Mouse (Mus musculus) kidney, postnatal 0 days (tissue): ENCODE data around the gene Cdc42bpa. TPM values are rescaled to one million over a fixed set of nuclear protein-coding genes. Genes with fewer than 3 reads are reported as not detected.

Experiments used
- ATAC-seq: fragments of 200-750 bp; cut with Nextera tagmentation; replicated peaks from 2 replicates; pipeline ENCODE4 v1.8.0; 2017; ENCODE audit warnings: low read depth, moderate number of reproducible peaks, moderate TSS enrichment, moderate library complexity; ENCODE audit not compliant: low FRiP score
- DNase-seq: peaks from one replicate; pipeline ENCODE4 v3.0.0-alpha.2; 2016; ENCODE audit warnings: low spot score
- H3K27ac ChIP-seq: fragments of 300-500 bp; sonication (generic); 2 replicates; pipeline ENCODE4 v1.5.1; 2014; ENCODE audit warnings: mild to moderate bottlenecking
- H3K27me3 ChIP-seq: fragments of 300-500 bp; sonication (generic); 2 replicates; pipeline ENCODE4 v1.6.1; 2014; ENCODE audit warnings: low read length, mixed read lengths; ENCODE audit not compliant: insufficient read depth
- H3K36me3 ChIP-seq: fragments of 300-500 bp; sonication (generic); 2 replicates; pipeline ENCODE4 v1.6.1; 2014; ENCODE audit warnings: low read length, mixed read lengths; ENCODE audit not compliant: insufficient read depth
- H3K4me1 ChIP-seq: fragments of 300-500 bp; sonication (generic); replicated peaks from 2 replicates; pipeline ENCODE4 v1.6.1; 2014; ENCODE audit warnings: antibody characterized with exemption, low read length, mixed read lengths; ENCODE audit not compliant: insufficient read depth
- H3K4me2 ChIP-seq: fragments of 300-500 bp; sonication (generic); 2 replicates; pipeline ENCODE4 v1.6.1; 2014; ENCODE audit warnings: mild to moderate bottlenecking, low read length, moderate library complexity, mixed read lengths
- H3K4me3 ChIP-seq: fragments of 300-500 bp; sonication (generic); replicated peaks from 2 replicates; pipeline ENCODE4 v1.5.1; 2014; ENCODE audit warnings: low read depth, low read length
- H3K9ac ChIP-seq: fragments of 300-500 bp; sonication (generic); 2 replicates; pipeline ENCODE4 v1.6.1; 2014; ENCODE audit warnings: low read depth, low read length
- H3K9me3 ChIP-seq: fragments of 300-500 bp; sonication (generic); replicated peaks from 2 replicates; pipeline ENCODE4 v1.6.1; 2016; ENCODE audit warnings: low read length, inconsistent platforms, mixed read lengths
- CTCF ChIP-seq: IDR thresholded peaks from 2 replicates; pipeline ENCODE4 v1.5.1; 2016; ENCODE audit warnings: antibody characterized with exemption, low read depth, mild to moderate bottlenecking, moderate library complexity
- WGBS: fragments of 180-500 bp; shearing (Covaris S2); extraction: QIAGEN DNeasy Blood & Tissue Kit; methylation state at CpG from one replicate; pipeline ENCODE4 v1.1.7; 2014; 5-methylcytosine and 5-hydroxymethylcytosine counted together
- polyA plus RNA-seq: library from polyadenylated mRNA; unstranded; fragments of >200 nt; fragmentation: Nextera tagmentation; extraction: Ambion mirVana; gene quantifications from 2 replicates; pipeline ENCODE4 v1.2.1, GENCODE M21; 2015

The Cdc42bpa gene
- polyA plus RNA-seq, 1 experiment from 2014 or later = 15.8 TPM

- H3K4me1 ChIP-seq = peaks cover 2% of the 10 kb centered on the region; the same call in 1 of the 2 replicates
- no peak for TF ChIP-seq CTCF
- H3K36me3 ChIP-seq = no peaks in the 10 kb centered on the region
- 50% methylated on average over 3 of the region's 3 CpGs for WGBS
- peak overlapping the region; percentile 36; the same call in 1 of the 2 replicates for H3K27ac ChIP-seq
- DNase-seq (no peak), ATAC-seq (no peak)
- H3K4me2 ChIP-seq = no peak overlapping the region
- H3K4me3 ChIP-seq = no peak overlapping the region
- H3K9ac ChIP-seq = no peak overlapping the region
- no peaks in the 10 kb centered on the region for H3K27me3 ChIP-seq
- no peaks in the 10 kb centered on the region for H3K9me3 ChIP-seq
Measured at GRCm38 (mm10) chr1:179957431-179957830, 2.8 kb upstream of the Cdc42bpa start.

DNA sequence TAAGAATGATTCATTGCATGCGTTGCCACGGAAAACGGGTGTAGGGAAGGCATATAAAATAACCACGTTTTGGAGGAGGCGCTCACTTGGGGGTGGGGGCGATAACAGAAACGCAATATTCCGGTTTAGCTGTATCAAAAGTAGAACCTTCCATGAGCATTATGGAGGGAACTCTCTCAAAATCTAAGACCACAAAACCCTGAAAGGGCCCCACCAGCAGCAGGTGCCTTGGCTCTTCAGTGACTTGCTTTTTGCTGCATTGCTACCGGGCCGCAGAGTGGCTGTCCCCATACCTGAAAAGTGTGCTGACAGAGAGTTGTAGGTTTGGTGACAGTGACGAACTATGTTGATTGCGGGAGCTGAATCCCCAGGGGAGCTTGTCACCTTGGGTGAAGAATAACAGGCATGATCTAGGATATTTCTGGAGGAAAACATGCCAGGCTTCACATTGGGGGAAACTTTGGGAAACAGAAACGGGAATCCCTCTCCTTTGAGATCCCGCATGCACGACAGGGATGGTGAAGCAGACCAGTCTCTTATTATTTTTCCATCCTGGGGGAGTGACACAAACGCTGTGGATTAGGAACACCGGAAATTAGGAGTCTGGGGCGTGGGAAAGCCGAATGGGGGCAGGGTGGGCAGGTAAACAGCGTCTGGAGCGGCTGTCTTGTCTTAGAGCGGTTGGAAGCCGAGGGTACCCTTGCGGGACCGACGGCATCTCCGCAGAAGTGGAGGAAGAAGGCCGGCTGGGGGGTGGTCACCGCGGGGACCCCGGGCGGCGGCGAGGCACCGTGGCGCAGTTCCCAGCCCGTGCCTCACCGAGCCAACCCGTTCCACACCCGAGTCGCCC, 1.2 kb upstream of the Cdc42bpa start:
- ATAC-seq (peak; percentile 55), DNase-seq (peak; percentile 55)
- Histone ChIP-seq H3K4me2 (peak overlapping the region; percentile 86), H3K27ac (peak overlapping the region; percentile 99), H3K36me3 (no peaks in the 10 kb centered on the region), H3K27me3 (no peaks in the 10 kb centered on the region), H3K9me3 (no peaks in the 10 kb centered on the region), H3K4me3 (peak overlapping the region; percentile 84), H3K4me1 (peaks cover 2% of the 10 kb centered on the region; the same call in 1 of the 2 replicates), H3K9ac (peak overlapping the region; percentile 96)
- no peak for TF ChIP-seq CTCF
- WGBS = 5% methylated on average over 41 of the region's 41 CpGs

DNA sequence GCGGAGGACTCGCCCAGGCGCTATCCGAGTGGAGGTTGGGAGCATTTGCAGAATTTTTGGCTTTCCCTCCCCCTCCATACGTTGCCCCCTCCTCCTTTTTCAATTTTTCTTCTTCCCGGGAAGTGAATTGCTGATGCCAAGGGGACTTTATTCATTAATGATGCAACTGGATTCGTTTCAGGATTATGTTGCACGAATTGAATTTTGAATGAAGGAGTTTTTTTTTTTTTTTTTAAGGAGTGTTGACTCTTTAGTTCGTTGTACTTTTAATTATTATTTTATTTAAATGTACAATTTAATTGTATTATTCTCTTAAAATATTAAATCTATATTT, 238 bp downstream of the Cdc42bpa start:
- H3K27me3 ChIP-seq = no peaks in the 10 kb centered on the region
- no peak for TF ChIP-seq CTCF
- peak overlapping the region; percentile 99 for H3K27ac ChIP-seq
- peaks cover 2% of the 10 kb centered on the region; the same call in 1 of the 2 replicates for H3K4me1 ChIP-seq
- H3K36me3 ChIP-seq = no peaks in the 10 kb centered on the region
- DNase-seq (no peak), ATAC-seq (no peak)
- peak overlapping the region; percentile 96 for H3K9ac ChIP-seq
- peak overlapping the region; percentile 84 for H3K4me3 ChIP-seq
- H3K9me3 ChIP-seq = no peaks in the 10 kb centered on the region
- WGBS = 0% methylated on average over 9 of the region's 9 CpGs
- peak overlapping the region; percentile 86 for H3K4me2 ChIP-seq

DNA sequence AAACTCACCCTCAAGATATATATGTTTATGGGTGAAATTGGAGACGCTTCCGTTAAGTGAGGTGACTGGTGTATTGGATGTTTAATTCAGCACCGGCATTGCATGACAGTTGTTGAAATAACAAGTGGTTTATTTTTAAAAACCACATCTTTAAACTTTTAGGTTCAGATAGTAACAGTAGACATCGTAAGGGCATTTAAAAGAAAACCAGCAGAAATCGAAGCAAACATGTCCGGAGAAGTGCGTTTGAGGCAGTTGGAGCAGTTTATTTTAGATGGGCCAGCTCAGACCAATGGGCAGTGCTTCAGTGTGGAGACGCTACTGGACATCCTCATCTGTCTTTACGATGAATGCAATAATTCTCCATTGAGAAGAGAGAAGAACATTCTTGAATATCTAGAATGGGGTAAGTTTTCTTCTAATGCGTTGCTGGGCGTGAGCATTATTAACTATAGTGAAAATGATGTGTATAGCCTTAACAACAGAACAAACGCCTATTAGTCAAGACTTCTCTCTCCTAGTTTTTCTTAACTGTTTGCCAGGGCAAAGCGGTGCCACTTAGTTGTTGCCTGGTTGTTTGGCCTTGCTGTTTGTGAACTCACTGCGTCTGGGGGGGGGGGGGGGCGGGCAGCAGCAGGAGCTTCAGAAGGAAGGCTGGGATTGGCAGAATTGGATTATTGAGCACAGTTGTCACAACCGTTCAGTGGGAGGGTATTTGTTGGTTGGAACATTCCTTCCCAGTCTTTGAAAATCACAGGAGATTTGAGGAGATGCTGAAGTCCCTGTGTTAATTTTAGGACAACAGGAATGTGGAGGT, 818 bp downstream of the Cdc42bpa start:
- WGBS = 1% methylated on average over 15 of the region's 16 CpGs
- H3K36me3 ChIP-seq = no peaks in the 10 kb centered on the region
- no peak for TF ChIP-seq CTCF
- peak overlapping the region; percentile 86 for H3K4me2 ChIP-seq
- peak overlapping the region; percentile 38 for H3K9ac ChIP-seq
- peak overlapping the region; percentile 84 for H3K4me3 ChIP-seq
- ATAC-seq = no peak
- DNase-seq = peak; percentile 49
- H3K27me3 ChIP-seq = no peaks in the 10 kb centered on the region
- no peaks in the 10 kb centered on the region for H3K9me3 ChIP-seq
- H3K4me1 ChIP-seq = peaks cover 2% of the 10 kb centered on the region; the same call in 1 of the 2 replicates
- H3K27ac ChIP-seq = no peak overlapping the region

GRCm38 (mm10) chr1:179961777-179962176, 1.5 kb downstream of the Cdc42bpa start:
- no peak for DNase-seq
- peaks cover 2% of the 10 kb centered on the region; the same call in 1 of the 2 replicates for H3K4me1 ChIP-seq
- H3K9me3 ChIP-seq = no peaks in the 10 kb centered on the region
- 0 out of 2 replicates have a peak overlapping the region, but pooled peaks have one; percentile 38 for H3K9ac ChIP-seq
- no peaks in the 10 kb centered on the region for H3K36me3 ChIP-seq
- peak overlapping the region; percentile 84 for H3K4me3 ChIP-seq
- no peak for TF ChIP-seq CTCF
- H3K4me2 ChIP-seq = peak overlapping the region; percentile 86
- H3K27me3 ChIP-seq = no peaks in the 10 kb centered on the region
- H3K27ac ChIP-seq = no peak overlapping the region
- 41% methylated on average over 4 of the region's 4 CpGs for WGBS
- no peak for ATAC-seq

GRCm38 (mm10) chr1:179969776-179970428, 9.6 kb downstream of the Cdc42bpa start:
- Histone ChIP-seq H3K27ac (no peak overlapping the region), H3K9me3 (no peaks in the 10 kb centered on the region), H3K4me2 (no peak overlapping the region), H3K36me3 (no peaks in the 10 kb centered on the region), H3K9ac (no peak overlapping the region), H3K27me3 (no peaks in the 10 kb centered on the region), H3K4me3 (no peak overlapping the region), H3K4me1 (0 out of 2 replicates have a peak, but pooled peaks cover 3% of the 10 kb centered on the region)
- DNase-seq (no peak), ATAC-seq (no peak)
- no peak for TF ChIP-seq CTCF
- WGBS = 69% methylated on average over 5 of the region's 5 CpGs
